Mouse (Mus musculus): ENCODE data around the gene Stra8. TPM values are rescaled to one million over a fixed set of nuclear protein-coding genes. Genes with fewer than 3 reads are reported as not detected.

Stra8 gene
- polyA plus RNA-seq, 1 experiment from 2014 or later: not detected

Other genes with a start within 250 kb of the Stra8 start
- gene Agbl3, start 139.7 kb upstream of the Stra8 start, polyA plus RNA-seq (2016; fragmentation: Nextera tagmentation; extraction: Ambion mirVana): 2.4 and 3.0 TPM in 2 replicates
- 1.7 and 2.2 TPM in 2 replicates for gene Tmem140, start 57.0 kb upstream of the Stra8 start, polyA plus RNA-seq (2016; fragmentation: Nextera tagmentation; extraction: Ambion mirVana)
- 17.5 and 18.7 TPM in 2 replicates for gene Cyren, start 42.1 kb upstream of the Stra8 start, polyA plus RNA-seq (2016; fragmentation: Nextera tagmentation; extraction: Ambion mirVana)
- 12.0 TPM in 2 replicates for gene Wdr91, start 9.3 kb upstream of the Stra8 start, polyA plus RNA-seq (2016; fragmentation: Nextera tagmentation; extraction: Ambion mirVana)
- 0.47 and 0.59 TPM in 2 replicates for gene Slc23a4, start 68.2 kb downstream of the Stra8 start, polyA plus RNA-seq (2016; fragmentation: Nextera tagmentation; extraction: Ambion mirVana)
- gene Cnot4, start 213.6 kb downstream of the Stra8 start, polyA plus RNA-seq (2016; fragmentation: Nextera tagmentation; extraction: Ambion mirVana): 24.5 and 25.5 TPM in 2 replicates